Mouse (Mus musculus): ENCODE results near the gene Cacul1. TPM values are rescaled to one million over a fixed set of nuclear protein-coding genes. Genes with fewer than 3 reads are reported as not detected.
"Not testable (repeated sequence)": the region's sequence is repeated elsewhere in the genome, so short reads cannot be mapped to it uniquely, and the experiment has no call there.

The Cacul1 gene
- total RNA-seq (2021) = 10 to 100 TPM; 42.3 to 44.7 TPM
- long read RNA-seq, experiment 1, full-length matches to known transcripts = 7 of 17 reads
- long read RNA-seq, experiment 1, partial matches to known transcripts = 1 of 17 reads
- long read RNA-seq, experiment 1, other reads (novel, unspliced or antisense) = 9 of 17 reads
- long read RNA-seq, experiment 2, full-length matches to known transcripts = 3 of 5 reads
- long read RNA-seq, experiment 2, partial matches to known transcripts = 0 of 5 reads
- long read RNA-seq, experiment 2, other reads (novel, unspliced or antisense) = 2 of 5 reads

DNA sequence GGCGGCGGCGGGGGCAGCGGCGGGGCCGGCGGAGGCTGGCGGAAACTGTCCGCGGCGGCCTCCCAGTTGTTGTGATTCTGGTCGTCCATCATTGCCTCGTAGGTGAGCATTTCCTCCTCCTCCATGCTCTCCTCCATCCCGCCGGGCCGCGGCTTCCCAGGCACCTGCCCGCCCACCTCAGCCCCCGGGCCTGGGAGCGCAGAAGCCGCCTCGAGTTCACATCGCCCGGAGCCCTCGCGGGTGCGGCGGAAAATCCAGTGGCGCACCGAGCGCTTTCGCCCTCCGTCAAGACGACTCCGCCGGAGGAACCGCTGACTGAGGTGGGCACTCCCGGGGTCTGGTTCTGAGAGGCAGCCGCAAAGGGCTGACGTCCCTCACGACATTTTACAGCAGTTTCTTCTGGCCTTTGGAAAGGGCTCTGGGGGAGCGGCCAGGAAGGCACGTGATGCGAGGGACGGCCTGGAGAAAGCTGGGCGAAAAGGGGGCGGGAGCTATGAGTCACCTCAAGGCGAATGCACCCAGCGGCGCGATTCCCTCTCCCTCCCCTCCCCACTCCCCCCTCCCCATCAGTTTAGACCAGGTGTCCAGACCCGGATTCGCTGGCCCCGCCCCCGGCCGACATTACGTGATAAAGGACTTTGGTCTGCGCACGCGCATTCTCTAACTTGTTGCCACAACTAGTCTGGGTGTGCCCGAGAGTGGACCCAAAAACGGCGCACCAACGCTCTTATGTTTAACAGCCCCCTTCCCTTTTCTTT is at the start of gene Cacul1:
Gene Cacul1, minus strand, starts transcription at position 444 of the 758 bp plus-strand sequence.
- DNase-seq = peak; percentile 97 to 99

GRCm38 (mm10) chr19:60619420-60619819 is 38.6 kb upstream of the Cacul1 start:
- no peak for DNase-seq

- DNase-seq = no peak
These were observed 36.2 kb upstream of the Cacul1 start for GRCm38 (mm10) chr19:60617007-60617406.

DNA sequence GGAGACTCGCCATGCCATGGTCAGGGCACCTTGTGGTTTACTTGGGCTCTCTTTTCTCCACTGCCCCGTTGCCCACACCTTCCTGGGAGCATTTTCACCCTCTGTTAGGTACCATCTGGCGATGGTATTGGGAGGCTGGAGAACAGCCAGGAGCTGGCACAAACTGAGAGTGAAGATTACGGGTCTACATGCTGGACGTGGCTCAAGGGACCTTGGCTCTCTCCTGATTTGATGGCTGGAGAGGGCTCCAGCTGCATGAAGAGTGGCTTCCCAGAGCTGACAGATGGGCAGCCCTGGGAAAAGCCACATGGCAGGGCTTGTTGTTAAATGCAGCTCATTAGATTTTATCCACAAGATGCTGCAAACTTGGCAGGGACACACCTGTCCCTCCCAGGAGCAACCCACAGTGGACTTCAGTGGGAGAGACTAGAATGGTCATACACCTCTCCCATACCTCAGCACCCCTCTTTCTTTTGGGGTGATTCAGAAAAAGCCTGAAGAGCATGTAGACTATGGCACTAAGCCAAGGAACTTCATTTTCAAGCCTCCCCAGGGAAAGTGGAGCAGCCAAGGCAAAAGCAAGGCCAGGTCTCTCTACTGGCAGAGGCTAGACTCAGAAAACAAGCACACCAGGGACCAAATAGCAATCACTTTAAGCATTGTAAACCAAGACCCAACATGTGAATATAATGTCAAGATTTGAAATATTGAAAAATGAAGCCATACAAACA is 34.8 kb upstream of the Cacul1 start:
- peak; percentile 24 to 27 for DNase-seq

- DNase-seq = peak; percentile 32 to 38
These were observed 30.8 kb upstream of the Cacul1 start for GRCm38 (mm10) chr19:60611525-60612215.

DNA sequence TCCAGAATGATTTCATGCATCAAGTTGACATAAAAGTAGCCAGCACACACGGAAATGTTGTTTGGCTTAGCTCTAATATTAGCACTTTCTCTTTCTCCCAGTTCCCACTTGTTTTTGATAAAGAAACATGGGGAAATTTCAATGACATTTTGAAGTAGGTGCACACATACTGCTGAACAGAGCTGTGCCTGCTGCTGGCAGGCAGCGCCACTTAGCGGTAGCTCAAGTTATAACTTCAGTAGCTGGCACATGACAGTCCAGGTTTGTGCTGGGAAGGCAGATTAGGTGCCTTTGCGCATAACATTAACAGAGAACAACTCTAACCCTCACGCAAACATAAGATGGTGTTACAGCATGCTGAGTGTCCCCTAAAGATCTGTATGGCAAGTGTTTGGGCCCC is 27.9 kb upstream of the Cacul1 start:
- peak; percentile 48 to 71 for DNase-seq

GRCm38 (mm10) chr19:60603586-60603985 is 22.8 kb upstream of the Cacul1 start:
- DNase-seq = no peak

- not testable (repeated sequence) for DNase-seq
These were observed 21.2 kb upstream of the Cacul1 start for GRCm38 (mm10) chr19:60602066-60602465.

- DNase-seq = no peak
These were observed 17.3 kb upstream of the Cacul1 start for GRCm38 (mm10) chr19:60598025-60598697.

DNA sequence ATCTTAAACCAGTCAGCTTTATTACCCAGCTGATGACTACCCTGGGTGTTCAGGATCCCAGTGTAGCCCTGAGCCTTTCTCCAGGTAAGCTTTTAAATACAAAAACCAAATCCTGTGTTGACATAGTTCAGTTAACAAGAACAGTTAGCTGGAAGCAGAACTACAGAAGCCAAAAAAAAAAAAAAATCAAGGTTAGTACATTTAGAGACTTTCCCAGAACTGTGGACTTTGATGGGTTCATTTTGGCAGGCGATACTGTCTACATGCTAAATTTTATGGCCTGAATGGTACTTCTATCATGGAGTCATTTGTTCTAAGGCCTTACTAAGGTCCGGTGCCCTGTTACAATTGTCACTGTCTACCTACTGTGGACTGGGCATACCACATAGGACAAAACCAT is 8.8 kb upstream of the Cacul1 start:
- no peak for DNase-seq

GRCm38 (mm10) chr19:60586652-60587051 is 5.8 kb upstream of the Cacul1 start:
- DNase-seq = no peak

GRCm38 (mm10) chr19:60583201-60583600 is 2.4 kb upstream of the Cacul1 start:
- no peak for DNase-seq

DNA sequence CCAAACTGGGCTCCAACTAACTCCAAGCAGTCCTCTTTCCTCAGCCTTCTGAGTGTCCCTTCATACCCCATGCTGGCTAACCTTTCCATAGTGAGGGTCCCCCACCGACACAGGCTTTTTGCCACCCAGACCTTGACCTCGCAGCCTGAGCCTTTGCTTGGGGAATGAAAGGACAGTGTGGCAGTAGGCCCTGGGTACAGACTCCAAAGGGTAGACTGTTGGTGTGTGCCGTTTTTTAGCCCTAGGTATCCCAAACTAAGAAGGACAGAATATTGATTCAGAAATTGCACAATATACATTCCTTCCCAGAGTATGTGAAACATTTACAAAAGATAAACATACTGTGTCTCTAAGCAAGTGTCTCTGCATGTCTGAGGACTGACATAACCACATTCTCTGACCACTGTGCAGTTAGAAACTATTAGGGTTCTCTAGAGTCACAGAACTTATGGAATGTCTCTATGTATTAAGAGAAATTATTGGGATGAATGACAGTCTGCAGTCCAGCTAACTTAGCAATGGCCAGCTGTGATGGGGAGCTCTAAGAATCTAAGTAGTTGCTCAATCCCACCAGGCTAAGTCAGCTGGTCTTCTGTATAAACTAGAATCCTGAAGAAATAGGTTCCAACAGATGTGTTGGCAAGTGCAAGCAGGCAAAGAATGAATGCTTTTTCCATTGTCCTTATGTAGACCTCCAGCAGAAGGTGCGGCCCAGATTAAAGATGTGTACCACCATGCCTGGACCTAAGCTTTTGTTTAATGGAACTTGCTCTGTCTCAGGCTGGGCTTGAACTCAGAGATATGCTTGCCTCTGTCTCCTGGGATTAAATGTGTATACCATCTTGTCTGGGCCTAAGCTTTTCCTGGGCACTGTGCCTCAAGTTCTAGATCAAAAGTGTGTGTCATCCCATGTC is 809 bp upstream of the Cacul1 start:
- peak in 1 of 2 experiments; percentile 4 for DNase-seq

- DNase-seq = peak; percentile 28 to 64
These were observed 849 bp downstream of the Cacul1 start for GRCm38 (mm10) chr19:60579771-60580581.

- DNase-seq = no peak
These were observed 4.1 kb downstream of the Cacul1 start for GRCm38 (mm10) chr19:60576741-60577140.

- DNase-seq = no peak
These were observed 20.3 kb downstream of the Cacul1 start for GRCm38 (mm10) chr19:60560497-60560896.

DNA sequence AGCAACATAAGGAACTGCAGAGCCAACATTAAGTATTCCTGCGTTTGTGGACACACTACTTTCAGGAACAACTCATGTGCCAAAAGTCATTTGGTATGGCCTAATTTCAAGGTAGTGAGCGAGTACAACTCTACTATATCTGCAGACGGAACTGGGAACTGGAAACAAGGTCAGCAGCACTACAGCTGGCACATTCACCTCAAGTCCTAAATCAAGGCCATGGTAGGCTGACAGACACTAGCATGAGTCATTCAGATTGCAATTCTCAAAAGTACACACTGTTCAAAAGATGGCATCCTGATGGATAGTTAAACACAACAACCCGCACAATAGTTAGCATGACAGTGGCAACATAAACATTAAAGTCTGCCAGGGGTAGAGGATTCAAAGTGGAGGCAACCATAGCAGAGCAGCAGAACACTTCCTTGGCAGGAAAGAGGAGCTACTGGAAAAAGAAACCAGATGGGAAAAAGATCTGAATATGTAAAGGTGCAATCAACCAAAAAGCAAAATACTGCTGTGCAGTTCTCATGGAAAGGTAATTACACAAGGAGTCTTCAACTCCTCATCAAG is 25.9 kb downstream of the Cacul1 start:
- peak; percentile 65 to 67 for DNase-seq

GRCm38 (mm10) chr19:60553501-60553900 is 27.3 kb downstream of the Cacul1 start:
- DNase-seq = peak; percentile 56 to 67

- peak in 1 of 2 experiments; percentile 22 for DNase-seq
These were observed 37.5 kb downstream of the Cacul1 start for GRCm38 (mm10) chr19:60543302-60543701.
